Mouse (Mus musculus): ENCODE measurements around the gene Msgn1. TPM values are rescaled to one million over a fixed set of nuclear protein-coding genes. Genes with fewer than 3 reads are reported as not detected.

The Msgn1 gene
- not detected for polyA plus RNA-seq (2014; fragmentation: Illumina TruSeq; extraction: RNeasy Lipid Tissue Mini Kit (QIAGEN cat#74804); ENCODE audit: insufficient read depth, low read depth, low replicate concordance)

GRCm38 (mm10) chr12:11208872-11209271, at the start of gene Msgn1:
Msgn1 (minus strand) TSS chr12:11208972.

Other genes starting within 250 kb of the Msgn1 start
- gene Kcns3, start 57.9 kb downstream of the Msgn1 start, polyA plus RNA-seq (2014; fragmentation: Illumina TruSeq; extraction: RNeasy Lipid Tissue Mini Kit (QIAGEN cat#74804); ENCODE audit: insufficient read depth, low read depth, low replicate concordance): 7.2 TPM
- 0.25 TPM for gene Gen1, start 56.8 kb upstream of the Msgn1 start, polyA plus RNA-seq (2014; fragmentation: Illumina TruSeq; extraction: RNeasy Lipid Tissue Mini Kit (QIAGEN cat#74804); ENCODE audit: insufficient read depth, low read depth, low replicate concordance)
- gene Smc6, start 56.9 kb upstream of the Msgn1 start, polyA plus RNA-seq (2014; fragmentation: Illumina TruSeq; extraction: RNeasy Lipid Tissue Mini Kit (QIAGEN cat#74804); ENCODE audit: insufficient read depth, low read depth, low replicate concordance): 18.7 TPM
- gene Vsnl1, start 227.6 kb upstream of the Msgn1 start, polyA plus RNA-seq (2014; fragmentation: Illumina TruSeq; extraction: RNeasy Lipid Tissue Mini Kit (QIAGEN cat#74804); ENCODE audit: insufficient read depth, low read depth, low replicate concordance): 9.8 TPM
- gene Rad51ap2, start 247.1 kb upstream of the Msgn1 start, polyA plus RNA-seq (2014; fragmentation: Illumina TruSeq; extraction: RNeasy Lipid Tissue Mini Kit (QIAGEN cat#74804); ENCODE audit: insufficient read depth, low read depth, low replicate concordance): not detected

Data from lung, adult 10 weeks (tissue).